ENCODE assay signal across 8 mouse cellular contexts in genomic region chr5:124552558-124553307, GRCm38 (mm10). TPM values are rescaled to one million over a fixed set of nuclear protein-coding genes. Genes with fewer than 3 reads are reported as not detected.
DNase-seq lines count a peak whose midpoint lies in the region; ATAC-seq and TF ChIP-seq lines count a peak whose summit lies in the region.

Gene Ddx55, plus strand, starts transcription at chr5:124552864.

- H3K4me1 ChIP-seq in MEL (ENCODE audit: control insufficient read depth in 1 of 2, insufficient read depth in 2 of 2, low read length in 2 of 2): peaks cover 0 to 10% of the 10 kb centered on the region in 2 experiments; a peak in 1 of 4 replicates
- peaks cover 6% of the 10 kb centered on the region; the same call in 1 of the 2 replicates for H3K4me1 ChIP-seq in forebrain, postnatal 0 days (ENCODE audit: insufficient read depth)
- H3K4me1 ChIP-seq in lung, postnatal 0 days (ENCODE audit: insufficient read depth, low read depth, low read length): peaks cover 4% of the 10 kb centered on the region; the same call in 1 of the 2 replicates

- H3K79me2 ChIP-seq in MEL (ENCODE audit: control insufficient read depth, insufficient read depth, low read length, poor library complexity): peaks cover 22% of the 10 kb centered on the region

- H3K27me3 ChIP-seq in MEL (ENCODE audit: control insufficient read depth in 1 of 2, insufficient read depth in 2 of 2, low read length in 2 of 2): no peaks in the 10 kb centered on the region
- H3K27me3 ChIP-seq in forebrain, postnatal 0 days (ENCODE audit: insufficient read depth, low read length): no peaks in the 10 kb centered on the region
- H3K27me3 ChIP-seq in lung, postnatal 0 days (replicated peaks; ENCODE audit: insufficient read depth, low read length): no peaks in the 10 kb centered on the region

- peak within 1 kb of the TSS; percentile 82 for H3K4me2 ChIP-seq in forebrain, postnatal 0 days (ENCODE audit: low read depth)
- H3K4me2 ChIP-seq in lung, postnatal 0 days (replicated peaks; ENCODE audit: low read depth, low read length): peak within 1 kb of the TSS; percentile 83

- peak; percentile 93 to 95 for TF ChIP-seq POLR2A in MEL (IDR thresholded peaks at IDR 0.05; ENCODE audit: control insufficient read depth in 1 of 2, insufficient read depth in 1 of 2, low read depth in 1 of 2, low read length in 2 of 2, poor library complexity in 1 of 2)

- TF ChIP-seq EP300 in MEL (IDR thresholded peaks at IDR 0.05; ENCODE audit: low read depth in 1 of 2, low read length in 2 of 2): no peak; a peak in 1 of 4 replicates
- no peak for TF ChIP-seq EP300 in lung, postnatal 0 days (IDR thresholded peaks at IDR 0.05)

- peak; percentile 95 for ATAC-seq in forebrain, postnatal 0 days
- peak; percentile 93 for ATAC-seq in lung, postnatal 0 days

- peak within 1 kb of the TSS; percentile 95 for H3K9ac ChIP-seq in MEL (ENCODE audit: control insufficient read depth, low read depth, low read length, poor library complexity, severe bottlenecking)
- peak within 1 kb of the TSS; percentile 70 for H3K9ac ChIP-seq in forebrain, postnatal 0 days
- peak within 1 kb of the TSS; percentile 68 for H3K9ac ChIP-seq in lung, postnatal 0 days (replicated peaks; ENCODE audit: low read depth)

- DNase-seq in MEL (ENCODE audit: low read depth, low spot score): peak; percentile 98
- DNase-seq in cerebellum, adult 18-20 months: peak; percentile 86 to 89
- peak; percentile 93 for DNase-seq in forebrain, postnatal 0 days
- DNase-seq in heart, postnatal 4 days: peak; percentile 94
- DNase-seq in layer of hippocampus, adult 9-11 months: peak; percentile 85
- DNase-seq in lung, postnatal 0 days (ENCODE audit: low spot score): peak; percentile 96
- DNase-seq in ovary, postnatal 14 days (ENCODE audit: low spot score): peak; percentile 87
- DNase-seq in thymus, postnatal 14 days: peak; percentile 95

- WGBS in forebrain, postnatal 0 days: under 1% methylated on average over 66 of the region's 66 CpGs
- WGBS in lung, postnatal 0 days: under 1% methylated on average over 66 of the region's 66 CpGs

- H3K27ac ChIP-seq in MEL (ENCODE audit: control insufficient read depth, low read depth, low read length): peak within 1 kb of the TSS; percentile 75
- H3K27ac ChIP-seq in forebrain, postnatal 0 days (ENCODE audit: low read depth, low read length): peak within 1 kb of the TSS; percentile 70
- peak within 1 kb of the TSS; percentile 82 for H3K27ac ChIP-seq in lung, postnatal 0 days (ENCODE audit: low read length)

- peaks cover 0 to 18% of the 10 kb centered on the region in 2 experiments; a peak in 3 of 4 replicates for H3K36me3 ChIP-seq in MEL (ENCODE audit: control insufficient read depth in 1 of 2, insufficient read depth in 2 of 2, low read length in 2 of 2)
- H3K36me3 ChIP-seq in forebrain, postnatal 0 days (ENCODE audit: insufficient read depth): peaks cover 33% of the 10 kb centered on the region
- H3K36me3 ChIP-seq in lung, postnatal 0 days (ENCODE audit: insufficient read depth, low read length): 0 out of 2 replicates have a peak, but pooled peaks cover 5% of the 10 kb centered on the region

- TF ChIP-seq CTCF in MEL (IDR thresholded peaks at IDR 0.05 in 2 of 3, conservative IDR thresholded peaks at IDR 0.05 in 1 of 3; ENCODE audit: control insufficient read depth in 1 of 3, insufficient read depth in 1 of 3, low read depth in 2 of 3, low read length in 3 of 3, poor library complexity in 1 of 3, severe bottlenecking in 1 of 3): peak in 2 of 3 experiments; percentile 32 to 41; a peak in 3 of 6 replicates
- peak; percentile 53 for TF ChIP-seq CTCF in forebrain, postnatal 0 days (IDR thresholded peaks at IDR 0.05; ENCODE audit: low read depth)
- peak; percentile 57 for TF ChIP-seq CTCF in lung, postnatal 0 days (IDR thresholded peaks at IDR 0.05)

- H3K4me3 ChIP-seq in MEL (ENCODE audit: control insufficient read depth in 1 of 2, insufficient read depth in 1 of 2, low read depth in 2 of 2, low read length in 2 of 2): peak within 1 kb of the TSS; percentile 63 to 97
- peak within 1 kb of the TSS; percentile 67 for H3K4me3 ChIP-seq in forebrain, postnatal 0 days (ENCODE audit: low read depth, low read length)
- H3K4me3 ChIP-seq in lung, postnatal 0 days (ENCODE audit: low read depth, low read length): peak within 1 kb of the TSS; percentile 85

- H3K9me3 ChIP-seq in MEL (replicated peaks; ENCODE audit: insufficient read depth, low read length): no peaks in the 10 kb centered on the region
- H3K9me3 ChIP-seq in forebrain, postnatal 0 days (ENCODE audit: low read length): no peaks in the 10 kb centered on the region
- H3K9me3 ChIP-seq in lung, postnatal 0 days (ENCODE audit: low read length): no peaks in the 10 kb centered on the region

- TF ChIP-seq RAD21 in MEL (IDR thresholded peaks at IDR 0.05; ENCODE audit: low read depth, low read length): no peak

TF ChIP-seq in MEL, 35 proteins besides CTCF, POLR2A, EP300 and RAD21:
- TF ChIP-seq JUND (IDR thresholded peaks at IDR 0.05; ENCODE audit: low read depth, low read length): no peak
- peak; percentile 87 for TF ChIP-seq BHLHE40 (IDR thresholded peaks at IDR 0.05; ENCODE audit: borderline replicate concordance, low read depth, low read length)
- TF ChIP-seq TAL1 (IDR thresholded peaks at IDR 0.05; ENCODE audit: low read length): no peak
- TF ChIP-seq SIN3A (IDR thresholded peaks at IDR 0.05; ENCODE audit: low read length): peak; percentile 99
- peak; percentile 97 for TF ChIP-seq MXI1 (IDR thresholded peaks at IDR 0.05; ENCODE audit: low read depth, low read length)
- TF ChIP-seq USF2 (IDR thresholded peaks at IDR 0.05; ENCODE audit: borderline replicate concordance in 1 of 2, insufficient read depth in 1 of 2, low read depth in 1 of 2, low read length in 2 of 2): 0 out of 4 replicates have a peak, but pooled peaks of 1 of the 2 experiments have one; percentile 35
- peak; percentile 76; the same call in 1 of the 2 replicates for TF ChIP-seq ZMIZ1 (IDR thresholded peaks at IDR 0.05; ENCODE audit: low read depth, low read length)
- peak; percentile 76 for TF ChIP-seq KAT2A (conservative IDR thresholded peaks at IDR 0.05; ENCODE audit: low read depth, low read length)
- peak; percentile 95 for TF ChIP-seq MAX (IDR thresholded peaks at IDR 0.05; ENCODE audit: low read length)
- no peak for TF ChIP-seq SMC3 (IDR thresholded peaks at IDR 0.05; ENCODE audit: low read depth, low read length)
- no peak for TF ChIP-seq ZC3H11A (IDR thresholded peaks at IDR 0.05; ENCODE audit: low read depth, low read length)
- TF ChIP-seq MAZ (IDR thresholded peaks at IDR 0.05; ENCODE audit: low read depth, low read length): no peak
- TF ChIP-seq E2F4 (IDR thresholded peaks at IDR 0.05; ENCODE audit: borderline replicate concordance, low read depth, low read length): no peak
- peak; percentile 92; the same call in 1 of the 2 replicates for TF ChIP-seq MYC (IDR thresholded peaks at IDR 0.05; ENCODE audit: low read depth, low read length)
- TF ChIP-seq ELF1 (IDR thresholded peaks at IDR 0.05; ENCODE audit: low read depth, low read length): peak; percentile 97
- TF ChIP-seq ZKSCAN1 (IDR thresholded peaks at IDR 0.05; ENCODE audit: low read depth, low read length): no peak
- TF ChIP-seq USF1 (IDR thresholded peaks at IDR 0.05; ENCODE audit: low read depth, low read length): peak; percentile 92
- no peak for TF ChIP-seq MYB (IDR thresholded peaks at IDR 0.05; ENCODE audit: low read depth, low read length)
- TF ChIP-seq GABPA (IDR thresholded peaks at IDR 0.05; ENCODE audit: low read depth, low read length): no peak
- peak; percentile 94 for TF ChIP-seq NELFE (IDR thresholded peaks at IDR 0.05; ENCODE audit: low read depth, low read length)
- peak; percentile 92 for TF ChIP-seq TBP (IDR thresholded peaks at IDR 0.05; ENCODE audit: low read depth, low read length)
- TF ChIP-seq TCF12 (IDR thresholded peaks at IDR 0.05; ENCODE audit: low read depth, low read length): peak; percentile 85
- no peak for TF ChIP-seq MAFK (IDR thresholded peaks at IDR 0.05; ENCODE audit: borderline replicate concordance, low read depth, low read length)
- peak; percentile 94 for TF ChIP-seq HCFC1 (IDR thresholded peaks at IDR 0.05; ENCODE audit: low read depth, low read length)
- no peak for TF ChIP-seq UBTF (IDR thresholded peaks at IDR 0.05; ENCODE audit: borderline replicate concordance, insufficient read depth, low read depth, low read length)
- no peak for TF ChIP-seq CHD2 (IDR thresholded peaks at IDR 0.05; ENCODE audit: low read length)
- TF ChIP-seq ETS1 (IDR thresholded peaks at IDR 0.05; ENCODE audit: low read depth, low read length): peak; percentile 41; the same call in 1 of the 2 replicates

RNA-seq across cellular contexts. Expression of gene Ddx55, which starts in this region (rescaled TPM):
- 29.1 and 33.8 TPM in 2 replicates for total RNA-seq in MEL (2012; rRNA removed)
- polyA plus RNA-seq in MEL (2012; ENCODE audit: insufficient read depth in 1 of 2, insufficient read length in 2 of 2, low read depth in 1 of 2, low replicate concordance in 2 of 2, missing spikeins in 1 of 2): 10 to 100 TPM in 1 of 2 experiments, not detected in 1; 43.2 TPM
- 23.2 and 24.0 TPM in 2 replicates for total RNA-seq in forebrain, postnatal 0 days (2014; rRNA removed)
- 13.6 and 20.1 TPM in 2 replicates for polyA plus RNA-seq in forebrain, postnatal 0 days (2015; fragmentation: Nextera tagmentation; extraction: Ambion mirVana)
- 1 to 10 TPM; 7.8 to 8.5 TPM for total RNA-seq in heart, postnatal 4 days (2021)
- 6.3 and 6.7 TPM in 2 replicates for polyA plus RNA-seq in lung, postnatal 0 days (2015; fragmentation: Nextera tagmentation; extraction: Ambion mirVana)

Comparison
In these comparisons a context has a peak if more than half of its experiments do, and no peak if none do; other contexts are left out.
1. Peak in every context shown above with its lines: DNase-seq, ATAC-seq, H3K4me3 ChIP-seq and H3K27ac ChIP-seq.